Comparison of ENCODE assay signal across 18 mouse cellular contexts in the genomic region with DNA sequence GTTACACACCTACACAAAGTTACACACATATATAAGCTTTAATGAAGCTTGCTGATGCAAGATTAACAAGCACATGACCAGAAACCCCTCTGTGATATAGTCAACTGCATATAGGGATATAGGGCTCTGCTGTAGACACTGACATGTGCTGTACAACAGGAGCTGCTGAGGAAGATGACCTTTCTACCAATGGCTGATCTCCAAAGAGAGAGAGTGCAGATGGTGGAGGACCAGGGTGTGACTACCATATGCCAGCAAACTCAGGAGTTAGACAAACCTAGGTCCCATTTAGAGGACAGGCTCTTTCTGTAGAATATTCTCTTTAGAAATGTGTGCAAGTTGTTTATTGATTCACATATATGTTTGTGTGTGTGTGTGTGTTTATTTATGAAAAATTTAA.
"Had no signal": no experiment of that assay in that cellular context is flagged by ENCODE, and none has a peak within 500 bp of the region (broad histone marks: within the 10 kb centered on the region; RNA-seq: fewer than 3 reads in every experiment).

No protein-coding gene starts in this region.

- ATAC-seq: lung, postnatal 0 days had no signal

- H3K4me2 ChIP-seq: kidney, embryonic 15.5 days; liver, embryonic 11.5 days; liver, embryonic 15.5 days; neural tube, embryonic 15.5 days had no signal

- H3K9ac ChIP-seq: kidney, embryonic 15.5 days; liver, embryonic 15.5 days; neural tube, embryonic 15.5 days had no signal

- H3K9me3 ChIP-seq: kidney, embryonic 15.5 days; limb, embryonic 10.5 days; liver, embryonic 15.5 days; midbrain, embryonic 10.5 days; neural tube, embryonic 15.5 days had no signal

- H3K4me1 ChIP-seq: kidney, embryonic 15.5 days; limb, embryonic 10.5 days; liver, embryonic 15.5 days; neural tube, embryonic 15.5 days had no signal

- DNase-seq: kidney, postnatal 14 days; lung, adult 2 months; lung, postnatal 36 days; midbrain, embryonic 14.5 days; right cerebral cortex, adult 18-20 months; right cerebral cortex, postnatal 4 days; spleen, adult 18-20 months; thymus, adult 18-20 months; thymus, postnatal 14 days had no signal

- H3K36me3 ChIP-seq: kidney, embryonic 15.5 days; limb, embryonic 10.5 days; liver, embryonic 15.5 days; midbrain, embryonic 10.5 days; neural tube, embryonic 15.5 days had no signal

- H3K4me3 ChIP-seq: kidney, embryonic 15.5 days; left cerebral cortex, adult 2 months; limb, embryonic 10.5 days; liver, embryonic 15.5 days; midbrain, embryonic 10.5 days; myocyte; neural tube, embryonic 15.5 days had no signal

- H3K27me3 ChIP-seq: kidney, embryonic 15.5 days; liver, embryonic 15.5 days; neural tube, embryonic 15.5 days had no signal

- H3K27ac ChIP-seq: kidney, embryonic 15.5 days; left cerebral cortex, adult 2 months; limb, embryonic 10.5 days; liver, embryonic 15.5 days; midbrain, embryonic 10.5 days; neural tube, embryonic 15.5 days had no signal
